Mouse (Mus musculus) thymus, postnatal 25 days (tissue): Measurements from ENCODE around the gene Prss50.

Source experiments
- DNase-seq: peaks from one replicate; pipeline ENCODE4 v3.0.0; 2022

Gene Prss50

GRCm38 (mm10) chr9:110907838-110908630 is 50.3 kb downstream of the Prss50 start:
- peak; percentile 67 for DNase-seq

GRCm38 (mm10) chr9:110908631-110909016 is 50.9 kb downstream of the Prss50 start:
- peak; percentile 60 for DNase-seq

GRCm38 (mm10) chr9:110909371-110909967 is 51.7 kb downstream of the Prss50 start:
- DNase-seq, result peak; percentile 57
